Mouse (Mus musculus) urinary bladder, postnatal 10 days (tissue): Measurements from ENCODE around the gene Mindy2.

Experiments
- DNase-seq: peaks from one replicate; pipeline ENCODE4 v3.0.0; 2022; ENCODE audit warnings: low spot score

Gene Mindy2

DNA sequence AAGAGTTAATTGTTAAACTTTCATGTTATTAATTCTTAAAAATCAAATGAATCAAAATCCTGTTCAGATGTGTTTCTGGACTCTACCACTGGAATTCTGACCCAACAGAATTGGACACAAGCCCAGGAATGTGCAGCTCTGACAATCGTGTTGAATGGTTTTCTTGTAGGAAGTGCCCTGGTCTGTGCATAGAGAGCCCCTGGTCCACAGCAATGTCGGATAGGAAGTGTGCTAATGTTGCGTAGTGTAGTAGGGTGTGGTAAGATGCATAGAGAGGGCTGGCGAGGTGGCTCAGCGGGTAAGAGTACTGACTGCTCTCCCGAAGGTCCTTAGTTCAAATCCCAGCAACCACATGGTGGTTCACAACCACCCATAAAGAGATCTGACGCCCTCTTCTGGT, 9.8 kb upstream of the Mindy2 start:
- no peak for DNase-seq

DNA sequence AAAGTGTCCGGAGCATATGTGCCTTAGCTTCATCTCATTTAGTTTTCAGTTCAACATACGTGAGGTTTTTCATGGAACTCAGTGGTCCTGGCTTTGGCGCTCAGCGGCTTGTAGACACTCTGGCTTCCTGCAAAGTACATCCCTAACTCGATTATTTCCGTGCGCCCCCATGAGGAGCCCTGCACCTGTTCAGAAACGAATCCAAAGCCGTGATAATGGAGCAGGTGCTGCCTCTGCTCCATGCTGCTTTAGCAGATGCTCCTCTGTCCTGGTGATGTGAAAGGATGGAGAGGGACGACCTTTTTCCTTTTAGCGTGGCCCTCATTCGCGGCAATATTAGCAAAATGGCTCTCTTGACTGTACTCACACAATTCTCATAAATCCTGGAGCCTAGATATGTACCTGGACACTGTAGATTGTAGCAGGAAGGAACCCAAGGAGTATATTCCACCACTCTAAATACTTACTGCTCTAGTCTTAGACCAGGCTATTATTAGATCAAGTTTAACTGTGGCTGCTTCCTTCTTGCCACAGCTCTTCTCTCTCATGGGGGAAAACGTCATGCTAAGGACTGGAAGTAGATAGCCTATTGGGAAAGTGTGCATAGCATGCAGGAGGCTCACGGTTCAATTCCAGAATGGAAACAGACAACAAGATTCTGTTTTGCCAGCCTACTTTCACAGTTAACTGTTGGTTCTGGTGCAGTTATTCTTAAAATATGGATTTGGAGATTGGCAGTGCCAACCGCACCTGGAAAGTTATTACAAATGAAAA, 8.6 kb upstream of the Mindy2 start:
- DNase-seq = no peak

DNA sequence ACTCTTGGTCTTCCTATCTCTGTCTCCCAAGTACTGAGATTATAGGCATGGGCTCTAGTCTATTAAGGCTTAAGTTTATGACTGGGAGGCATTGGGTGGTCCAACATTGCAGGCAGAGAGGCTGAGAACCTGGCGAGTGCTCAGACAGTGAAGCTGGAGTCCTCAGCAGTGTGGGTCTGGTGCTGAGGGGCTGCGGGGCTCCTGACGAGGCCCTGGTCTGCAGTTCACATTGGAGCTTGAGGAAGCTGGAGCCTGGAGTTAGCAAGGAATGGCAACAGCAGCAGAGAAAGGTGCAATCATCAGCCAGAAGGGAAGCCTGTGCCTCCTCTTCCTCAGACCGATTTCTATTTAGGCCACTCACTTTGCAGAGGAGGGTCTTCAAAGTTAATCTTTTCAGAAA, 7.9 kb upstream of the Mindy2 start:
- DNase-seq = no peak

DNA sequence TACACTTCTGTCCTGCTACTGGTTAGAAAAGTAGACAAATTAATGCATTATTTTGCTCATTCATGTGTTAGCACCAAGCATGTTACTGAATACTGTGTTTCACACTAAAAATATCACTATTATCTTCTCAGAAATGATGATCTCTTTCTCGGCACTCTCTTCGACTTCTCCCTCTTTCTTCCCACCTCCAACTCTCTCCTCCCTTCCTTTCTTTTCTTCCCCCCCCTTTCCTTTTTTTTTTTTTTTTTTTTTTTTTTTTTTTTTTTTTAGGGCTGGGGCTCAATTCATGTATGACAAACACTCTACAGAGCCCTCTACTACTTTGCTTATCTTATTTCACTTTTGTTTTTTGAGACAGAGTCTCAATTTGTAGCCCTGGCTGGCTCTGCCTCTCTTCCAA, 1.3 kb upstream of the Mindy2 start:
- no peak for DNase-seq

DNA sequence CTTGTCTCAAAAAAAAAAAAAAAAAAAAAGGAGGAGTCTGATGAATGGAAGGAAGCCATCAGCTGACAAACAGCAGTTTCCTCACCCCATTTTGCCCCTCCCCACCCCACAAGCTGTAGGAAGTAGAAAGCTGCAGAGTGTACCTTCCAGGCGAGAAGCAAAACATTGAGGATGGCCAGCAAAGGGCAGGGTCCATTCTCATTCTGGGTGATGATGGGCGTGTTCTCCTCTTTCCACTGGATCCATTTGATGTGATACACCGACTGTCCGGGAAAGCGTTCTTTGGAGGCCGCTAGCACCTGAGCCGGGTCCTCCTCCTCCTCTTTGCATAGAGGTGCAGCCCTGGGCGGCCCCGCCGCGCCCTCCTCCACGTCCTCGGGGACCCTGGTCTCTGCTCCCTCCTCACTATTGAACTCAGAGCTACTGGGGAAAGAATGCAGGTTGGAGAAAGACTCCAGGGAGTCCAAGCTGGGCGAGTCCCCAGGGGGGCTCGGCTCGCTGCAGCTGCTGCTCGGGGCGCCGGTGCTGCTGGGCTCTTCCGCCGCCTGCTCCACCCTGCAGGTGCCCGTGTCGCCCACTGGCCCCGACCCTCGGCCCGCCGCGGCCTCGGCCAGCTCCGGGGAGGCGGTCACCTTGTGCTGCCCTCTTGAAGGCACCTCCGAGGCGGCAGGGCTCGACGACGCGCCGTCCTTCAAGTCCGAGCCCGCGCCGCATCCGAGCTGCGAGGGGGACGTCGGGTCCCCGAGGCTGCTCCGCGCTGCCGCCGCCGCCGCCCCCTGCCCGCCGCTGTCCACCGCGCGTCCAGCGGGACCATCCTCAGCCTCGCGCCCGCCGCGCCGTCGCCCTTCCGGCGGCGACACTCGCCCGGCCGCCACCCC, 605 bp downstream of the Mindy2 start, which contains the start of gene Gm10642:
Gene Gm10642 (plus strand): TSS at position 122 of the 878 bp plus-strand sequence.
- no peak for DNase-seq

DNA sequence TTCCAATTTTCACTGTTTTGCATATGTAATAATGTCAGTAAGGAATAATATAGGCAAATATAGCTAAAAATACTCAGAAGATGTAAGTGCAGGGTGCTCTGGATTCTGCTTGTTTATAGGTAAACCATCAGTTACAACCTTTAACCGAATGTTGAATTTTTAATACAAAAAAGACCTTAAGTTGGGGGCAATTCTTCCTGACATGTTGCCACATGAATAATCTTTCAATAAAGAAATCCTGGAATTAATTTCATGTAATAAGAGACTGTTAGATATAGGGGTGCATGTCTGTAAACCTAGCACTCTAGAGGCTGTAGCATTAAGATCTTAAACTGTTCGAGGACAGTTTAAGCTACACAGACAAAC, 1.2 kb downstream of the Mindy2 start:
- no peak for DNase-seq

DNA sequence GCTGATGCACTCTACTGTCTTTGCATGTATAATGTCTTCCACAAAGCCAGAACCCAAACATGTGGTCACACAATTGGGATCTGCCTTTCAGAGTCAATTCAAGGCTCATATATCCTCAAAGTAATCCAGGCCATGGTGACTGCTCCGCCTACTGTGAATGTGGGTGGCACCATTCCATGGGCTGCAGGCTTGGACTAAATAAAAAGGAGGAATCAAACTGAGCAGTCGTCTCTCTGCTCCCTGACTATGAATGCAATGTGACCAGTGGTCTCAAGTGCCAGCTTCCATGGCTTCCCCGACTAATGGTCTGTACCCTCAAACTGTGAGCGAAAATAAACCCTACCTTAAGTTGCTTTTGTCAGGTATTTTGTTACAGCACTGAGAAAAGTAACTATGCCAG, 2.5 kb downstream of the Mindy2 start:
- no peak for DNase-seq

DNA sequence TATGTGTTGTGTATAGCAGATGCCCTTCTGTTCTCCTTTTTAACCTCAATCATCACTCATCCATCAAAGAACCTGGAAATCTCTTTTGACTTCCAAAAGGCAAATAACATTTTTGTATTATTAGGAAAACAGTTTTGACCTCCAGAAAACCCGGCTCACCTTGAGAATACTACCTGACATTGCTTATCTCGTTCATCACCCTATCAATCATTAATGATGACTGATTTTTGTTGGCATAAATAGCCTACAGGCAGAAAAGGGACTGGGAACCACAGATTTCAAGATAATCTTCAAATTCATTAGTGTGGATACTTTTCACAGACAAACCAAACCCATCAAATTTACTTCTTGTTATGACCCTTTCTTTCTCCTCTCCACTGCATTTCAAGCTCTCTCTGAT, 3.1 kb downstream of the Mindy2 start:
- no peak for DNase-seq

DNA sequence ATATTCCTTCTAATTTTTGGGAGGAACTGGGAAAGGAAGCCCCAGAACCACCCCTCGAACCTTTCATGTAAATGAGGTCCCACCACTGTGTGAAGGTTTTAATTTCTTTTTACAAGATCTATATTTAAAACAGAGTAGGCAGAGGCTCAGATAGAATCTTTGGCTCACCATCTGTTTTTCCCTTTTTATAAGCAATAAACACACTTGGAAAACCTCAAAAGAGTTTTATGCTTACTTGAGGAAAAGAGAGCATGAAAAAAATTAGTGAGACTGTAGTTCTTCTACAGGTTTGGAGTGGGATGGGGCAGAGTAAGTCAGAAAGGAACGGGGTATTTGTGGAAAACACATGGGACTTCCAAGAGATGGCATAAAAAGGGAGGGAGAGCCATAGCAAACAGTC, 4.8 kb downstream of the Mindy2 start:
- no peak for DNase-seq

DNA sequence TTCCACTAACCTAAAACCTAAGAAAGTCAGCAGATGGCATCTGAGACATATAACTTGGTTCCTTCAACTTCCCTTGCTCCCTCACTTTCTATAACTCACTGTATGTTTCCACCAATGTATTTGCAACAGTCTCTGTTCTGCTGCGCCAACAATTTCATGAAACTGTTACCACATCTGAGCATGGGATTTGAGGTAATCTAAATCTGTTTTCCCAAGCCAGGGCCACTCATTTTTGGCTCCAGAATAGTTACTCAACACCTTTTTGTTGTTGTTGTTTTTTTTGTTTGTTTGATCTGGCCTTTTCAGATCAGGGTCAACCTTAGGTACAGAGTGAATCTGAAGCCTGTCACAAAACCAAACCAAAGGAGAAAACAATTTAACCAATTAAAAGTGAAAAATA, 6.0 kb downstream of the Mindy2 start:
- DNase-seq = no peak

DNA sequence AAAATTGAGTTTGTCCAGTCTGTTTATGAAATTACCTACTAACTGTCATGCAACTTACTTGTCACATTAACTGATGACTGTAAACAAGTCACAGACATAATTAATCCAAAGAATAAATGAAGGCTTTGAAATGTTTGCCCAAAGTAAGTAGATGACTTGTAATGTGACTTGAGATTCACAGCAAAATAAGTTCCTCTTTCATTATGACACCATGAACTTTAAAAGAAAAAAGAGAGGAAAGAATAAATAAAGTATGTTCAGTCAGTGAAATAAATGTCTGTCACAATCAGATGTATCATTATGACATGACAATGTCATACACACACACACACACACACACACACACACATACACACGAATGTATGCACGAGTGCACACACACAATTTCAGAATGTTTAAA, 6.7 kb downstream of the Mindy2 start:
- no peak for DNase-seq

DNA sequence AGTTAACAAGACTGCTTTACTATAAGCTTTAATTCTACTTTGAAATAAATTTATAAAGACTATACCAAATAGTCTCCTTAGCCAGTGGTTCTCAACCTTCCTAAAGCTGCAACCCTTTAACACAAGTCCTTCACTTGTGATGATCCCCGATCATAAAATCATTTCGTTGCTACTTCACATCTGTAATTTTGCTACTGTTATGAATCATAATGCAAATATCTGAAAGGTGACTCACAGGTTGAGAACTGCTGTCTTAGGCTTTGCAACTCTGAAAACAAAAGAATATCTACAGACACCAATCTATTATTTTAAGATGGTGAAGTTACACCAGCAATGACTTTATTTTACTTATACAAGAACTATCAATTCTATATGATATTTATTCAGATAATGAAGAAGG, 20.2 kb downstream of the Mindy2 start:
- no peak for DNase-seq

DNA sequence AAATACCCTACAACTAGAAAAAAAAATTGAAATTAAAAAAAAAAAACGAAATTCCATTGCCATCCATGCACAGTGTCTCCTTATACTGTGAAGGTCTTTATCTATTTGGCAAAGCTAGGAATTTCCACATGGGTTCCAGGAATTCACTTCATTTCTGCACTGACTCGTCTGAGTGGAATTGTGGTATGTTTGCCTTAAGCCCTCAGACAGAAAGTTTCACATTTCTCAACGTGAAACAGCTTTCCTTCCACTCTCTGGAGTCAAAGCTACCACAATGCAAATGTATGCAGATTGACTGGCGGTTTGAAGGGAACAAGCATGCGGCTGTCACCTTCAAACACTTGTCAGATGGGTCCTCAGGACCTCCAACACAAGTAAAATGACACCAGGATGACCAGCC, 25.3 kb downstream of the Mindy2 start:
- no peak for DNase-seq

DNA sequence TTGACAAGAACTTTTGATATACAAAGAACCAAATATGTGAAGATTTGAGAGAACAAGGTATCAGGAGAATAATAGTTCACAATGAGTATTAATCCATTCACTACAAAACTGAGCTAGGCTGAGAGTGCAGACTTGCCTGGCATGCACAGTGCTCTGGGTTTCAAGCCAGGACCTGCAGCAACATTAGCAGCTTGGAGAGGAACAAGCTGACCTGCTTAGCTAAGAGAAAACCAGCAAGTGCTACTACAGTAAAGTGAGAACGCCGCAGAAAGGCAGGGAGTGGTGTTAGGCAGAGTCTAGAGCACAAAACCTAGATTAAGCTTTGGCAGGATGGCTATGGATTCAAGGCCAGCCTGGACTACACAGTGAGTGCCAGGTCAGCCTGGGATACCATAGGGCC, 27.3 kb downstream of the Mindy2 start:
- DNase-seq = no peak

DNA sequence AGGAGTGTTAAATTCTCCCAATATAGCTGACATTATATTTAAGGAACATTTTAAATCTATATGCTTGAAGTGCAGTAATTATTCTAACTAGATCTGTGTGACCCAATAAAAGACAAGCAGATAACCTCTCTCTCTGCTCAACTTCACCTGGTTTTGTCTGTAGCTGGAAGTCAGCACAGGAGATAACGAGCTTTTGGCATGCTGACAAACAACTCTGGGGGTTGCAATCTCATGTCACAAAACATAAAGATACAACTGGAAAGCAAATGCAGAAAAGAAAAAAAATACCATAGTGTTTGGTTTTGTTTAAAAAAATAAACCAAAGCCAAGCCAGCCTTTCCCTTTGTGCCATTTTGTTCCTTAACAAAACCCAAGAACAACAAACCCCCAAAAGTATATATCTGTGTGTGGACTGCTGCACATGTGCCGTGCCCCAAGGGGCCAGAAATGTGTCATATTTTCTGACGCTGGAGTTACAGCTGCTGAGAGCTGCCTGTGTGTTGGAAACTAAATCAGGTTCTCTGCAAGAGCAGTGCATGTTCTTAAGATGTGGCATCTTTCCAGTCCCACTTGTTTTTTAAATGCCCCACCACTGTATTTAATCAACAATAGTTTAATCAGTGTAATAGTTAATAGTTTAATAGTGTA, 45.8 kb downstream of the Mindy2 start:
- DNase-seq = no peak

DNA sequence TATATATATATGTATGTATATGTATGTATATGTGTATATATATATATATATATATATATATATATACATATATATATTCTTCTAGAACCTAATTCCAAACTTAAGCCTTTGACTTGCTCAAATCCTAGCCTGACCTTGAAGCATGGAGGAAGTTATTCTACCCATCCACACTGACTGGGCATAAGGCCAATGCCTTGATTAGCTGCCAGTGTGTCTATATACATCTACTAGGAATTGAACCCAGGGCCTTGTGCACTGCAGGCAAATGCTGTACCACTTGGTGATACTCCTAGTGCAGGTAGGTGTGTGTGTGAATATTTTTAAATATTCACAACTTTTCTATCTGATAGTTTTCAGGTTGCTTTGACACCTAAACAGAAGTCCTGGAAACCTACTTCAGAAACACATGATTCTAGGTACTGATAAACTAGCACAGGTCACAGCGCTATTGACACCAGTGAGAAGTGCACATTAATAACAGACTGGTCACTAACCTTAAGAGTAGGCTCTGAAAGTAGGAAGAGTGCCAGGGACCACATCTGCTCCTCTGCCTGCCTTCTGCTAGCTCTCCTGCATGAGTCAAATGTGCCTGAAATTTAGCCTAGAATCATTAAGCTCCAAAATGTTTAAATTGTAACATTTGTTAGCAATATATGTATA, 54.7 kb downstream of the Mindy2 start:
- DNase-seq = no peak

DNA sequence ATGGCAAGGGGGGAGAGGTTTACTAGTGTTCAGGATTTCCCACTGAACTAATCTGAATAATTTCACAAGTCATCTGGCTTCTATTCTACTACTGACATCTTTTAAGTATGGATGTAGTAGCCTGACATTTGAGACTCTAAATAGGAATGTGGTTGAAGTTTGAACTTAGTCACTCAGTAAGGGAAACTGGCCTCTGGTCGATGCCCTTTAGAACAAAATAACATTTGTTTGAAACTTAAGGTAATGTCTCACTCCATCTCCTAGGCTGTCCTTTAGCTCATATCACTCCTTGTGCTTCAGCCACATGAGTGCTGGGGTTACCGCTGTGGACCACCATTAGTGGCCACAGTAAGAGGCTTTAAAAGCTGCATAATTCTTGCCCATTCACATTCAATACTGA, 58.7 kb downstream of the Mindy2 start:
- DNase-seq = no peak

DNA sequence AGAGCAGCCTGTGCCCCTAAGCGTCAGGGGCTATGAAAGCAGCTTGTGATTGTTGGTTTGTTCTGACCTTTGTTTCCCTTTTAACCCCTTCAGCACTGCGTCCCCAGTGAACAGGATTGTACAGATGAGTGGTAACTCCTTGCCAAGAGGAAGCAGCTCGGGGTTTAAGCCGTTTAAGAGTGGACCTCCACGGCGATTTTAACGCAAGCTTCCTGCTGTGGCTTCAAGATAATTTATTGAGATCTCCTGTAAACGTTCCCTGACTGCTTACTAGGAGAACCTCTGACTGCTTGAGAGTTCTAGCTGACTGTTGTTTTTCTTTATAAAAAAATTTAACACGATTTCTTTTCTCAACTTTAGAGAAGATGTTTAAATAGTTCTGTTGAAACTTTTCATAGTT, 65.5 kb downstream of the Mindy2 start:
- no peak for DNase-seq

DNA sequence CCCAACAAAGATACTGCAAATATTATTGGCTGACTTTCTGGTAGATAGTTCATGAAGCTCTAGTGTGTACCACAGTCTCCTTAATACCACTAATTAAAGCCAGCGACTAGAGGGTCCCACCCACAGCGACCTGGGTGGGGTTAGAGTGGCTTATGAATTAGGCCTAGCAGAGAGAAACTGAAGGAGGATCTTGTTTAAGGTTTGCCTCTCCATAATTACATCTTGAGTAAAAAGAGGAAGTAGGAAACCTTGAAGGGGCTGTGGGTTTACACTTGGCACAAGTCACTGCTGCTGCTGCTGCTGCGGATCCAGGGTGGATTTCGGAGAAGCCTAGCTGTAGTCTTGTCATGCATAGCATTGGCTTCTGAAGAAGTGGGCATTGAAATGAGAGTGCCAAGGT, 66.2 kb downstream of the Mindy2 start:
- no peak for DNase-seq

DNA sequence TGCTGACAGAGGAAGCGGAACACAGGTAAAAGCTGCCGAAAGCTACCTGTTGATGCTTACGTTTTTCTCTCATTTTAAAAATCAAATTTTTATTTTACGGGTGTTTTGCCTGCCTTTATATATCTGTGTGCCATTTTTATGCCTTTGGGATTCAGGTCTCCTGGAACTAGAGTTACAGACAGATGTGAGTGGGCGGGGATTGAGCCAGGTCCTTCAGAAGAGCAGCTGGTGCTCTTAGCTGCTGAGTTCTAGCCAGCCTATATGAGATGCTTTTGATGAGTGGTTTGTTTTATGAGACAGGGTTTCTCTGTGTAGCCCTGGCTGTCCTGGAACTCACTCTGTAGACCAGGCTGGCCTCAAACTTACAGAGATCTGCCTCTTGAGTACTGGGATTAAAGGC, 69.8 kb downstream of the Mindy2 start:
- no peak for DNase-seq

DNA sequence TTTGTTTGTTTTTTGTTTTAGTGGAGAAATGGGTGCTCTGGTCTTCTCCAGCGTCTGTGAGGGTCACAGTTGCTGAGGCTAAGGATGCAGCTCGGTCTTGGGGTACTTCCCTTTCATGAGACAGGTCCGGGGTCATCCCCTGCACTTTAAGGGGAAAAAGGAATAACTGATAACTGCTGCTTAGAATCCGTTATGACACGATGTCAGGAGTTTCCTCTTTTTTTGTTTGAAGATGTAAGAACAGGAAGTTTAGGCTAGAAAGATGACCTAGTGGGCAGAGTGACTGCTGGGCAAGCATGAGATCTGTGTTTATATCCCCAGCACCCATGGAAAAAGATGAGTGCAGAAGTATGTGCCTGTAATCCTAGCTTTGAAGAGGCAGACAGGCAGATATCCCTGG, 71.8 kb downstream of the Mindy2 start:
- no peak for DNase-seq

DNA sequence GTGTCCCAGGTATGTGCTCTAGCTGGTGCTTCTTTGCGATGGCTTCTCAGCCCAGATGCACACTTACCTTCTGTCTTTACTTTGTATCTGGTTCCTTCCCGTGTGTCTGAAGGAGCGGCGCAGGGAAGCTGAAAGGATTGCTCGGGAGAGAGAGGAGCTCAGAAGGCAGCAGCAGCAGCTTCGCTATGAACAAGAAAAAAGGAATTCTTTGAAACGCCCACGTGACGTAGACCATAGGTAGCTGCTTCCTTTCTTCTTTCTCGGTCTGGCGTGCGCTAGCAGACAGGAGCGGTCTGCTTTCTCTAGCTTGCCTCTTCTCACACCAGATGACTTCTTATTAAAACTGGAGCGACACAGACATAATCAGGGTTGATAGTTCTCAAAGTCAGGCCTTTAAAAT, 72.3 kb downstream of the Mindy2 start:
- DNase-seq = no peak

DNA sequence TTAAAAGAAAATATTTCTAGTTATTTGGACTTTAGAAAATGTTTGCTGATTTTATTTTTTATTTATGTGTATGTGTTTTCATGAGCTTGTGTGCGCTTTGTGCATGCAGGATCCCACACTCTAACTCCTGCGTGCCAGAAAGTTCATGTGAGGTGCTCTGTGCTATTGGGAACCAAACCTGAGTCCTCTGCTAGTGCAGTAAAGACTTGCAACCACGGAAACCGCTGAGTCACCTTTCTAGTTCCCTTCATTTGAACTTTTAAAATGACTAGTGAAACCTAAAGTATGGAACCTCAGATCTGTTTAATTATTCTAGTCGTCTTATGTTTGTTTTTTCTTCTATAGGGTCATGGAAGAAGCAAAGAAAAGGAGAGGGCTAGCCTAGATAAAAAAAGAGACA, 76.0 kb downstream of the Mindy2 start:
- no peak for DNase-seq
